16 mouse cellular contexts compared by ENCODE assay signal in the genomic region with DNA sequence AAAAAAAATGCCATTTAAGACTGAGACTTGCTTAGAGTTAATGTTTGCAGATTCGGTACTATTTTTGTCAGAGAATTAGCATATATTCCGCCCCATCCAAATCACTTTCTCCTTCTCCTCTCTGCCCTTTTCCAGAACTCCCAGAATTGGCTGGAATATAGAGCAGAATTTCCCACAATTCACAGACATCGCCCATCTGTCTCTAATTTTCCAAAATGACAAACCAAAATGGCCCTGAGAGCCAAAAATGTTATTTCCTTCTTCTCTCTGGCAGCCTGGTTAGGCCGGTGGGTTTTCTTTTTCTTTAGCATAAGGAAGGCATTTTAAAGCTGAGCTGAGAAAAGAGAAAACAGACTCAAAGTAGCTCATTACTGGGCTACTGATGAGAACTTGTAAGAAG.
DNase-seq lines count a peak whose midpoint lies in the region; TF ChIP-seq lines count a peak whose summit lies in the region.
"Had no signal": no experiment of that assay in that cellular context is flagged by ENCODE, and none has a peak within 500 bp of the region (broad histone marks: within the 10 kb centered on the region; RNA-seq: fewer than 3 reads in every experiment).

No protein-coding gene starts in this region.

- no peaks in the 10 kb centered on the region for H3K9me3 ChIP-seq in embryonic facial prominence, embryonic 10.5 days
- H3K9me3 ChIP-seq: liver, embryonic 15.5 days; midbrain, embryonic 10.5 days had no signal

- no peak overlapping the region for H3K4me3 ChIP-seq in embryonic facial prominence, embryonic 10.5 days
- H3K4me3 ChIP-seq: liver, embryonic 15.5 days; midbrain, embryonic 10.5 days had no signal

- WGBS in embryonic facial prominence, embryonic 10.5 days = 69% methylated on average over 4 of the region's 4 CpGs

- TF ChIP-seq CTCF in brain, embryonic 14.5 days (IDR thresholded peaks at IDR 0.05; ENCODE audit: borderline replicate concordance, extremely low read depth, insufficient read depth, insufficient read length) = no peak

- TF ChIP-seq POLR2A in brain, embryonic 14.5 days (IDR thresholded peaks at IDR 0.05; ENCODE audit: borderline replicate concordance, extremely low read depth, insufficient read depth, insufficient read length, poor library complexity, severe bottlenecking) = no peak

- peak; percentile 21 for DNase-seq in layer of hippocampus, adult 11-12 months (ENCODE audit: low spot score)
- DNase-seq in layer of hippocampus, postnatal 25 days (ENCODE audit: extremely low spot score in 1 of 2, low spot score in 1 of 2) = no peak
- DNase-seq in brain, embryonic 14.5 days (ENCODE audit: low read depth) = peak; percentile 28
- no peak for DNase-seq in embryonic facial prominence, embryonic 10.5 days (ENCODE audit: low spot score)
- peak; percentile 51 for DNase-seq in layer of hippocampus, adult 9-10 months (ENCODE audit: low spot score)
- no peak for DNase-seq in adrenal gland, adult 18-20 months (ENCODE audit: low spot score in 2 of 2)
- DNase-seq in heart, postnatal 25 days (ENCODE audit: low spot score) = no peak
- DNase-seq: adrenal gland, postnatal 25 days; cerebellum, postnatal 14 days; heart, adult 18-20 months; heart, postnatal 14 days; kidney, adult 8-10 months; kidney, postnatal 4 days; retina, postnatal 1 day had no signal

- H3K36me3 ChIP-seq in embryonic facial prominence, embryonic 10.5 days (replicated peaks) = no peaks in the 10 kb centered on the region
- H3K36me3 ChIP-seq: liver, embryonic 15.5 days; midbrain, embryonic 10.5 days had no signal

- no peaks in the 10 kb centered on the region for H3K27me3 ChIP-seq in embryonic facial prominence, embryonic 10.5 days (replicated peaks; ENCODE audit: low read depth, poor library complexity, severe bottlenecking)
- H3K27me3 ChIP-seq: liver, embryonic 15.5 days had no signal

- H3K27ac ChIP-seq in embryonic facial prominence, embryonic 10.5 days (replicated peaks) = peak overlapping the region; percentile 45
- H3K27ac ChIP-seq: liver, embryonic 15.5 days; midbrain, embryonic 10.5 days had no signal

- peaks cover 22% of the 10 kb centered on the region for H3K4me1 ChIP-seq in embryonic facial prominence, embryonic 10.5 days
- H3K4me1 ChIP-seq: liver, embryonic 15.5 days; midbrain, embryonic 10.5 days had no signal

- intact Hi-C loops in heart, postnatal 25 days (cut with DNase I) = no loop called here

Comparison
In these comparisons a context has a peak if more than half of its experiments do, and no peak if none do; other contexts are left out.
1. DNase-seq: peak in layer of hippocampus, adult 11-12 months (single experiment), brain, embryonic 14.5 days (single experiment) and layer of hippocampus, adult 9-10 months (single experiment); none in layer of hippocampus, postnatal 25 days (0 of 2), embryonic facial prominence, embryonic 10.5 days (single experiment), adrenal gland, adult 18-20 months (0 of 2) and heart, postnatal 25 days (single experiment).